Mouse (Mus musculus) neural tube, postnatal 0 days (tissue): ENCODE measurements around the gene Gm960. TPM values are rescaled to one million over a fixed set of nuclear protein-coding genes. Genes with fewer than 3 reads are reported as not detected.

Experiments
- microRNA-seq: library from miRNA; unstranded; fragments of <30 nt; microRNA quantifications from one replicate; pipeline ENCODE4, GENCODE M21; 2016
- polyA plus RNA-seq: library from polyadenylated mRNA; unstranded; fragments of >200 nt; fragmentation: Nextera tagmentation; extraction: Ambion mirVana; gene quantifications from 2 replicates; pipeline ENCODE4 v1.2.1, GENCODE M21; 2015

Gm960 gene
- 5.4 and 5.9 TPM in 2 replicates for polyA plus RNA-seq

GRCm38 (mm10) chr19:4698205-4698677 is at the start of gene Gm960:
TSS of gene Gm960 (minus strand) at chr19:4698668.

DNA sequence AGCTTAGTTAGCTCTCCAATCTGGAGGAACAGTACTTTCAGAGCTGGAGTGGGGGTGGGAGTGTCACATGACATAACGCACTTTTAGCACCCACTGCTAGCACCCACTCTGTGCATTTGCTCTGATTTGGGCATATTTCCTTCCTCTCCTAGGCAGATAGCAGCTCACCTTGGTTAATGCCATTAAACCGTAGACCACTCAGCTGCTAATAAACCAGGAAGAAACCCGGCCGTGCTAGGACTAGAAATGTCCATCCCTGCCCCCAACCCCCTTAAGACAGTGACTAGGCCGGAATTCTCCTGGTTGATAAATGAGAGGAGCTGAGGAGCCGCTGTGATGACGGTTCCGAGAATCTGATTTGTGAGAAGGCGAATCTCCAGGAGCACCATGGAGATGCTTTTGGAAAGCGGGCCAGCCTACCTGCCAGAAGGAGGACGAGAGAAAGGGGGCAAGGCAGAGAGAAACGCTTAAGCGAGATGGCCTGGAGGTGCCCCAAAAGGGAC is 12.7 kb upstream of the Gm960 start, which contains the start of gene Sptbn2:
TSS of gene Sptbn2 (plus strand) at position 70 of the 503 bp plus-strand sequence.

GRCm38 (mm10) chr19:4625179-4625828 is 73.2 kb downstream of the Gm960 start, which contains the start of gene Rce1:
TSS of gene Rce1 (minus strand) at chr19:4625641.

DNA sequence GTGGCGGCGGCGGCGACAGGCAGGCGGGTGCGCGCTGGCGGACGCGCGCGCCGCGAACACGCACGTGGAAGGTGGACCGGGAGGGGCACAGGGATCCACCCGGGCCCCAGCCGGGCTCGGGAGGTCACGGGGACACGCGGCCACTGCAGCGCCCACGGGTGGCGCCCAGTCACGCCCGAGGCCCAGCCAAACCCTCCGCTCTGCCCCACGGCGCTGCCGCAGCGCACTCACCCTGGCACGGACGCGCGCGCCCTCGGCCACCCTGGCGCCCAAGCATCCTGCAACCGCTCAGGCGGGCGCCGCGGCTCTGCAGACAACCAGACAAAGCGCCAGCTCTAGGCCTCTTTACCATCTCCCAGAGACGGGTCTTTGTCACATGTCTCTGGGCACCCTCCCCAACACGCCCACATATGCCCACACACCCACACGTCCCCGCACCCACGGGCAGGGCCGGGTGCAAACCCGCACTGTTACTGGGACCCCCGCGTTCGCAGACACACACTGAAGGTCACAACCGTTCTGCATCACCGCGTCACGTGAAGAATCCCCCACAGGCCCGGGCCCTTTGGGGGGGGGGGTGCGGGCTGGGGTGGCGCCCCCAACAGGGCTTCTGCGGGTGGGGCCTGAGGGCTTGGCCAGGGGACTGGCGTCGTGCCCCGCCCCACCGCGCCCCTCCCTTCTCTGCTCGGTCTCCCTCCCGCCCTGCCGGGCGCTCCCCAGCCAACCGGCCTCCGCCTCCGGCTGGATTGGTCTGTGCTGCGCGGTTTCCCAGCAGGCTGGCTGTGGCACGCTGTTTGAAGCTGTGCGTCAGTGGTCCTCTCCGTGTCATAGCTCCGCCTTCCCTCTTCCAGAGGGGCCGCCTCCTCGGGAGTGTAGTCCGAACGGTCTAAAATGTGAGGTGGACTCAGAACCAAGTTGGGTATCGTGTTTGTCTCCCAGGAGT is 83.0 kb downstream of the Gm960 start, which contains the start of gene Lrfn4:
TSS of gene Lrfn4 (minus strand) at position 517 of the 943 bp plus-strand sequence.

Small RNA genes within 50 kb of the gene (microRNA-seq; reads per million reads assigned to microRNA genes)
- gene Mir6986, result 1.5 reads per million

Other genes with a start within 250 kb of the Gm960 start
- gene Syt12, start 221.2 kb downstream of the Gm960 start, polyA plus RNA-seq, result 16.4 and 16.9 TPM in 2 replicates
- gene 2010003K11Rik, start 200.1 kb downstream of the Gm960 start, polyA plus RNA-seq, result not detected in 2 replicates
- 31.5 and 38.5 TPM in 2 replicates for gene Pcx, start 188.2 kb downstream of the Gm960 start, polyA plus RNA-seq
- 16.6 and 20.1 TPM in 2 replicates for gene Lrfn4, start 83.0 kb downstream of the Gm960 start, polyA plus RNA-seq
- gene Rce1, start 73.0 kb downstream of the Gm960 start, polyA plus RNA-seq, result 41.3 and 46.2 TPM in 2 replicates
- gene Sptbn2, start 12.5 kb upstream of the Gm960 start, polyA plus RNA-seq, result 11.6 and 16.4 TPM in 2 replicates
- gene Rbm4b, start 57.8 kb upstream of the Gm960 start, polyA plus RNA-seq, result 68.3 and 75.8 TPM in 2 replicates
- 36.2 and 38.3 TPM in 2 replicates for gene Rbm4, start 95.2 kb upstream of the Gm960 start, polyA plus RNA-seq
- 14.4 and 24.3 TPM in 2 replicates for gene Gm21992, start 112.9 kb upstream of the Gm960 start, polyA plus RNA-seq
- gene Rbm14, start 113.0 kb upstream of the Gm960 start, polyA plus RNA-seq, result 32.0 and 33.3 TPM in 2 replicates
- gene Ccs, start 140.7 kb upstream of the Gm960 start, polyA plus RNA-seq, result 48.0 and 51.2 TPM in 2 replicates
- 0.63 and 0.85 TPM in 2 replicates for gene Ccdc87, start 140.7 kb upstream of the Gm960 start, polyA plus RNA-seq
- 92.7 and 98.1 TPM in 2 replicates for gene Ctsf, start 156.5 kb upstream of the Gm960 start, polyA plus RNA-seq
- gene Actn3, start 179.2 kb upstream of the Gm960 start, polyA plus RNA-seq, result 3.9 and 5.1 TPM in 2 replicates
- gene Zdhhc24, start 180.0 kb upstream of the Gm960 start, polyA plus RNA-seq, result 18.3 and 20.1 TPM in 2 replicates
- 8.7 and 8.8 TPM in 2 replicates for gene Bbs1, start 208.0 kb upstream of the Gm960 start, polyA plus RNA-seq
- 66.6 and 67.5 TPM in 2 replicates for gene Dpp3, start 229.6 kb upstream of the Gm960 start, polyA plus RNA-seq
- gene Peli3, start 244.5 kb upstream of the Gm960 start, polyA plus RNA-seq, result 10.4 and 12.1 TPM in 2 replicates